21 mouse cellular contexts compared by ENCODE assay signal in the genomic region with DNA sequence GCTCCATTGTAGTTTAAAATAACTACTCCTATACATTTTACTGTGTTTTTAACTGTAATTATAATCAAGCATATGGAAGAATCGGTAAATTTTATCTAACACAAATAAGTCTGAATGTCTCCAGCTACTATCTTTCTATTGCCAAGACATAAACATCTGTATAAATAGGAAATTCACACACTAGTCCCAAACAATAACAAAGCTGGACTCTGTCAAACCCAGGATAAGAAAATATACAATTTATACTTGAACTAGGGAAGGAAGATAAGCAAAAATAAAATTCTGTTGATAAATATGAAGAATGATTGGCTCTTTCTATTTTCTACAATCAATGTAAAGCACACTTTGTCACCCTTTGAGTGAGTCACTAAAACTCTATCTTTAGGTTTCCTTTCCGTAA.
"Had no signal": no experiment of that assay in that cellular context is flagged by ENCODE, and none has a peak within 500 bp of the region (broad histone marks: within the 10 kb centered on the region; RNA-seq: fewer than 3 reads in every experiment).

No protein-coding gene starts in this region.

- H3K27ac ChIP-seq: embryonic facial prominence, embryonic 10.5 days; embryonic facial prominence, embryonic 12.5 days; embryonic facial prominence, embryonic 13.5 days; embryonic facial prominence, embryonic 15.5 days; forebrain, embryonic 10.5 days; forebrain, embryonic 12.5 days; forebrain, embryonic 13.5 days; forebrain, embryonic 15.5 days; gastrocnemius, adult 2 months had no signal

- H3K9ac ChIP-seq: embryonic facial prominence, embryonic 12.5 days; embryonic facial prominence, embryonic 13.5 days; embryonic facial prominence, embryonic 15.5 days; forebrain, embryonic 12.5 days; forebrain, embryonic 13.5 days; forebrain, embryonic 15.5 days; forebrain, postnatal 0 days had no signal

- DNase-seq: cerebellum, adult 18-20 months; cerebellum, adult 8-10 months; cerebellum, adult 9-10 months; cerebellum, adult 9-11 months; cerebellum, postnatal 36 days; gastrocnemius, adult 2 months; gastrocnemius, postnatal 10 days; gastrocnemius, postnatal 14 days; gastrocnemius, postnatal 25 days; gastrocnemius, postnatal 36 days; heart, adult 11 months had no signal

- H3K4me1 ChIP-seq: embryonic facial prominence, embryonic 15.5 days; forebrain, embryonic 12.5 days had no signal

- H3K36me3 ChIP-seq: embryonic facial prominence, embryonic 10.5 days; embryonic facial prominence, embryonic 12.5 days; embryonic facial prominence, embryonic 13.5 days; embryonic facial prominence, embryonic 15.5 days; forebrain, embryonic 10.5 days; forebrain, embryonic 12.5 days; forebrain, embryonic 15.5 days had no signal

- H3K4me3 ChIP-seq: embryonic facial prominence, embryonic 10.5 days; embryonic facial prominence, embryonic 12.5 days; embryonic facial prominence, embryonic 13.5 days; embryonic facial prominence, embryonic 15.5 days; erythroblast, embryonic 14.5 days; forebrain, embryonic 10.5 days; forebrain, embryonic 12.5 days; forebrain, embryonic 13.5 days; forebrain, embryonic 15.5 days; gastrocnemius, adult 2 months had no signal

- H3K27me3 ChIP-seq: embryonic facial prominence, embryonic 12.5 days; embryonic facial prominence, embryonic 13.5 days; embryonic facial prominence, embryonic 15.5 days; forebrain, embryonic 13.5 days; forebrain, embryonic 15.5 days had no signal

- H3K9me3 ChIP-seq: embryonic facial prominence, embryonic 10.5 days; embryonic facial prominence, embryonic 12.5 days; embryonic facial prominence, embryonic 13.5 days; embryonic facial prominence, embryonic 15.5 days; forebrain, embryonic 10.5 days; forebrain, embryonic 12.5 days; forebrain, embryonic 13.5 days; forebrain, embryonic 15.5 days had no signal

- H3K4me2 ChIP-seq: embryonic facial prominence, embryonic 12.5 days; embryonic facial prominence, embryonic 13.5 days; embryonic facial prominence, embryonic 15.5 days; forebrain, embryonic 12.5 days; forebrain, embryonic 13.5 days; forebrain, embryonic 15.5 days had no signal
